Mouse (Mus musculus) myocyte (in vitro differentiated cells): ENCODE measurements at regions not wholly inside any gene's neighbourhood (a gene's known extent, or its start where the extent isn't known, plus 50 kb on each side); places are given as distances from the start of the nearest gene placed in this dataset.

Experiments
- H3K27me3 ChIP-seq: one replicate; pipeline ENCODE4 v1.6.1; 2011; ENCODE audit not compliant: control insufficient read depth, insufficient read depth, insufficient read length
- H3K36me3 ChIP-seq: one replicate; pipeline ENCODE4 v1.6.1; 2011; ENCODE audit not compliant: control insufficient read depth, insufficient read depth
- H3K4me2 ChIP-seq: one replicate; pipeline ENCODE4 v1.6.1; 2011; ENCODE audit warnings: low read depth, control low read depth
- H3K4me3 ChIP-seq: one replicate; pipeline ENCODE4 v1.5.1; 2011; ENCODE audit warnings: mild to moderate bottlenecking, control low read depth, moderate library complexity
- H3K79me2 ChIP-seq: one replicate; pipeline ENCODE4 v1.6.1; 2011; ENCODE audit not compliant: control insufficient read depth, insufficient read depth
- H3ac ChIP-seq: one replicate; pipeline ENCODE4 v1.6.1; 2011; ENCODE audit not compliant: control insufficient read depth, insufficient read length
- CEBPB ChIP-seq: IDR thresholded peaks from 2 replicates; pipeline ENCODE4 v1.6.1; 2011; ENCODE audit warnings: mild to moderate bottlenecking, moderate library complexity; ENCODE audit not compliant: poor library complexity, insufficient read depth, severe bottlenecking
- E2F4 ChIP-seq: IDR thresholded peaks from one replicate; pipeline ENCODE4 v1.6.1; 2011; ENCODE audit warnings: mild to moderate bottlenecking, control low read depth, moderate library complexity; ENCODE audit not compliant: insufficient read depth
- MAX ChIP-seq: IDR thresholded peaks from one replicate; pipeline ENCODE4 v1.6.1; 2011; ENCODE audit warnings: low read depth, mild to moderate bottlenecking, control low read depth
- MYOD1 ChIP-seq, 3 experiments: IDR thresholded peaks; one replicate each; pipeline ENCODE4 v1.6.1; 2011; ENCODE audit warnings: control low read depth in 2 of 3, low read depth in 2 of 3, mild to moderate bottlenecking in 2 of 3, moderate library complexity in 1 of 3; ENCODE audit not compliant: insufficient read length in 2 of 3, control insufficient read depth in 1 of 3
- MYOG ChIP-seq, 3 experiments: IDR thresholded peaks; one replicate each; pipeline ENCODE4 v1.6.1; 2011; ENCODE audit warnings: control low read depth in 2 of 3, low read depth in 2 of 3, mild to moderate bottlenecking in 2 of 3; ENCODE audit not compliant: insufficient read length in 2 of 3, control insufficient read depth in 1 of 3, insufficient read depth in 1 of 3
- POLR2A ChIP-seq: IDR thresholded peaks from one replicate; pipeline ENCODE4 v1.6.1; 2011; ENCODE audit warnings: low read depth, mild to moderate bottlenecking, control low read depth, moderate library complexity; ENCODE audit not compliant: insufficient read length
- POLR2AphosphoS2 ChIP-seq: IDR thresholded peaks from one replicate; pipeline ENCODE4 v1.6.1; 2011; ENCODE audit warnings: low read depth, control low read depth; ENCODE audit not compliant: insufficient read length
- REST ChIP-seq: IDR thresholded peaks from one replicate; pipeline ENCODE4 v1.6.1; 2011; ENCODE audit warnings: mild to moderate bottlenecking, control low read depth, moderate library complexity; ENCODE audit not compliant: insufficient read depth, insufficient read length
- SRF ChIP-seq: IDR thresholded peaks from one replicate; pipeline ENCODE4 v1.6.1; 2011; ENCODE audit warnings: low read depth; ENCODE audit not compliant: control insufficient read depth, insufficient read length
- TCF12 ChIP-seq: IDR thresholded peaks from one replicate; pipeline ENCODE4 v1.6.1; 2011; ENCODE audit warnings: mild to moderate bottlenecking, control low read depth; ENCODE audit not compliant: poor library complexity, insufficient read depth, severe bottlenecking
- TCF3 ChIP-seq: IDR thresholded peaks from one replicate; pipeline ENCODE4 v1.6.1; 2011; ENCODE audit warnings: low read depth, control low read depth; ENCODE audit not compliant: insufficient read length
- USF1 ChIP-seq: IDR thresholded peaks from one replicate; pipeline ENCODE4 v1.6.1; 2011; ENCODE audit warnings: low read depth, mild to moderate bottlenecking, control low read depth, moderate library complexity

GRCm38 (mm10) chr3:49641411-49641810, 115.7 kb downstream of the Pcdh18 start:
- TF ChIP-seq POLR2AphosphoS2 = no peak
- TF ChIP-seq TCF12 = no peak
- no peak for TF ChIP-seq MAX
- TF ChIP-seq CEBPB = no peak
- Histone ChIP-seq H3K4me2 (peak overlapping the region; percentile 60), H3K4me3 (no peak overlapping the region), H3ac (no peak overlapping the region), H3K27me3 (no peaks in the 10 kb centered on the region), H3K36me3 (no peaks in the 10 kb centered on the region), H3K79me2 (no peaks in the 10 kb centered on the region)

GRCm38 (mm10) chr3:49638601-49639000, 118.5 kb downstream of the Pcdh18 start:
- Histone ChIP-seq H3K36me3 (no peaks in the 10 kb centered on the region), H3K79me2 (no peaks in the 10 kb centered on the region), H3K4me3 (no peak overlapping the region), H3K27me3 (no peaks in the 10 kb centered on the region), H3K4me2 (no peak overlapping the region), H3ac (no peak overlapping the region)
- TF ChIP-seq TCF12 (no peak), SRF (no peak), POLR2AphosphoS2 (no peak), MYOG (IDR thresholded peaks at IDR 0.05; ENCODE audit: control insufficient read depth in 1 of 3, insufficient read depth in 1 of 3, insufficient read length in 2 of 3, low read depth in 2 of 3) (no peak), REST (no peak), MAX (no peak), E2F4 (no peak), POLR2A (no peak), CEBPB (no peak), MYOD1 (IDR thresholded peaks at IDR 0.05; ENCODE audit: control insufficient read depth in 1 of 3, insufficient read length in 2 of 3, low read depth in 2 of 3) (no peak), USF1 (no peak), TCF3 (no peak)

- no peak overlapping the region for H3K4me2 ChIP-seq
- H3K79me2 ChIP-seq = no peaks in the 10 kb centered on the region
- TF ChIP-seq MYOG (IDR thresholded peaks at IDR 0.05; ENCODE audit: control insufficient read depth in 1 of 3, insufficient read depth in 1 of 3, insufficient read length in 2 of 3, low read depth in 2 of 3) = no peak
- TF ChIP-seq TCF3 = no peak
- TF ChIP-seq CEBPB = no peak
- TF ChIP-seq POLR2AphosphoS2 = no peak
- TF ChIP-seq MYOD1 (IDR thresholded peaks at IDR 0.05; ENCODE audit: control insufficient read depth in 1 of 3, insufficient read length in 2 of 3, low read depth in 2 of 3) = no peak
- no peak for TF ChIP-seq REST
- TF ChIP-seq E2F4 = no peak
- TF ChIP-seq MAX = no peak
- TF ChIP-seq POLR2A = no peak
- no peak for TF ChIP-seq USF1
- no peak for TF ChIP-seq SRF
- TF ChIP-seq TCF12 = no peak
- H3K27me3 ChIP-seq = no peaks in the 10 kb centered on the region
- H3K36me3 ChIP-seq = no peaks in the 10 kb centered on the region
- H3K4me3 ChIP-seq = no peak overlapping the region
- no peak overlapping the region for H3ac ChIP-seq
Observed at GRCm38 (mm10) chr3:49636676-49637075, 120.4 kb downstream of the Pcdh18 start.

- no peak overlapping the region for H3ac ChIP-seq
- no peaks in the 10 kb centered on the region for H3K79me2 ChIP-seq
- TF ChIP-seq REST (no peak), TCF12 (no peak), MAX (no peak), USF1 (no peak), TCF3 (no peak), CEBPB (no peak), SRF (no peak), MYOD1 (IDR thresholded peaks at IDR 0.05; ENCODE audit: control insufficient read depth in 1 of 3, insufficient read length in 2 of 3, low read depth in 2 of 3) (no peak), POLR2A (no peak)
- no peak overlapping the region for H3K4me2 ChIP-seq
- H3K27me3 ChIP-seq = no peaks in the 10 kb centered on the region
- H3K4me3 ChIP-seq = no peak overlapping the region
- H3K36me3 ChIP-seq = no peaks in the 10 kb centered on the region
Observed at GRCm38 (mm10) chr3:49592706-49593451, 164.2 kb downstream of the Pcdh18 start.

GRCm38 (mm10) chr3:49590234-49590633, 166.9 kb downstream of the Pcdh18 start:
- Histone ChIP-seq H3K4me2 (no peak overlapping the region), H3K27me3 (no peaks in the 10 kb centered on the region), H3K36me3 (no peaks in the 10 kb centered on the region), H3K79me2 (no peaks in the 10 kb centered on the region), H3K4me3 (no peak overlapping the region), H3ac (no peak overlapping the region)
- TF ChIP-seq REST (no peak), MYOD1 (IDR thresholded peaks at IDR 0.05; ENCODE audit: control insufficient read depth in 1 of 3, insufficient read length in 2 of 3, low read depth in 2 of 3) (no peak), MAX (no peak), POLR2A (no peak), USF1 (no peak), E2F4 (no peak), SRF (no peak), POLR2AphosphoS2 (no peak), MYOG (IDR thresholded peaks at IDR 0.05; ENCODE audit: control insufficient read depth in 1 of 3, insufficient read depth in 1 of 3, insufficient read length in 2 of 3, low read depth in 2 of 3) (no peak), TCF3 (no peak), TCF12 (no peak), CEBPB (no peak)
